9 mouse cellular contexts compared by ENCODE assay signal in the genomic region with DNA sequence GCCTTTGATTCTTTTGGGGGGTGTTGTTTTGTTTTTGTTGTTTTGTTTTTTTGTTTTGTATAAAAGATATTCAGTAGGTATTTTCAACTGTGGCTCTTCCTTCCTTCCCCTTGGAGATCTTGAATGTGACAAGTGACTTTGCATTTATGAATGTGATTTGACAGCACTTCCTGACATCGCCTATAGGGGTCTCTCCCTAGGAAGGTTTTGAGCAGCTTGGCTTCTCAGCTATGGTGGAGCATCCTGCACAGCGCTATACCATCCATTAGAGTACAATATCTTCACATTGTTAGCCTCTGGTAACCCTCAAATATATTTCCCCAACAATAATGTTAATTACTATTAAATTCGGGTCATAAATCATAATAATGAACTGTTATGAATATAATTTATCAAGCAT.
DNase-seq lines count a peak whose midpoint lies in the region; ATAC-seq and TF ChIP-seq lines count a peak whose summit lies in the region.
"Had no signal": no experiment of that assay in that cellular context is flagged by ENCODE, and none has a peak within 500 bp of the region (broad histone marks: within the 10 kb centered on the region; RNA-seq: fewer than 3 reads in every experiment).

No protein-coding gene starts in this region.

- no peaks in the 10 kb centered on the region for H3K27me3 ChIP-seq in heart, adult 2 months (ENCODE audit: control insufficient read depth, insufficient read depth, low read length)
- H3K27me3 ChIP-seq in heart, embryonic 12.5 days (replicated peaks) = no peaks in the 10 kb centered on the region
- no peaks in the 10 kb centered on the region; the same call in 1 of the 2 replicates for H3K27me3 ChIP-seq in forebrain, embryonic 11.5 days (ENCODE audit: control insufficient read depth, insufficient read depth, low read length)
- H3K27me3 ChIP-seq in hindbrain, embryonic 12.5 days = no peaks in the 10 kb centered on the region
- H3K27me3 ChIP-seq: heart, embryonic 13.5 days had no signal

- H3K36me3 ChIP-seq in heart, adult 2 months (ENCODE audit: control insufficient read depth, insufficient read depth, low read length) = peaks cover 5% of the 10 kb centered on the region; the same call in 1 of the 2 replicates
- peaks cover 11% of the 10 kb centered on the region; the same call in 1 of the 2 replicates for H3K36me3 ChIP-seq in heart, embryonic 12.5 days
- H3K36me3 ChIP-seq in forebrain, embryonic 11.5 days (ENCODE audit: control insufficient read depth, insufficient read depth, low read length) = no peaks in the 10 kb centered on the region
- H3K36me3 ChIP-seq in hindbrain, embryonic 12.5 days = no peaks in the 10 kb centered on the region

- 55% methylated on average over 3 of the region's 3 CpGs for WGBS in heart, adult 2 months
- WGBS in heart, embryonic 12.5 days = 54% methylated on average over 3 of the region's 3 CpGs
- 40% methylated on average over 3 of the region's 3 CpGs for WGBS in bone marrow, adult 2 months
- 59% methylated on average over 3 of the region's 3 CpGs for WGBS in forebrain, embryonic 11.5 days
- WGBS in hindbrain, embryonic 12.5 days = 50% methylated on average over 3 of the region's 3 CpGs

- no peak overlapping the region for H3K4me3 ChIP-seq in heart, adult 2 months
- no peak overlapping the region for H3K4me3 ChIP-seq in heart, embryonic 12.5 days
- H3K4me3 ChIP-seq in bone marrow, adult 2 months (replicated peaks; ENCODE audit: control insufficient read depth, low read depth, low read length) = no peak overlapping the region
- H3K4me3 ChIP-seq in forebrain, embryonic 11.5 days (ENCODE audit: low read depth, low read length) = no peak overlapping the region
- H3K4me3 ChIP-seq in hindbrain, embryonic 12.5 days = no peak overlapping the region
- H3K4me3 ChIP-seq: heart, embryonic 13.5 days had no signal

- TF ChIP-seq EP300 in heart, adult 2 months (IDR thresholded peaks at IDR 0.05; ENCODE audit: insufficient read depth, low read depth, low read length) = no peak

- no peak overlapping the region for H3K9ac ChIP-seq in heart, adult 2 months (ENCODE audit: low read depth, low read length)
- H3K9ac ChIP-seq in heart, embryonic 12.5 days = no peak overlapping the region
- no peak overlapping the region for H3K9ac ChIP-seq in forebrain, embryonic 11.5 days (ENCODE audit: low read length)
- no peak overlapping the region for H3K9ac ChIP-seq in hindbrain, embryonic 12.5 days
- H3K9ac ChIP-seq: heart, embryonic 13.5 days had no signal

- no peak for DNase-seq in heart, adult 2 months
- DNase-seq in A20 (ENCODE audit: low read depth, low spot score) = peak; percentile 55
- no peak for DNase-seq in forebrain, embryonic 11.5 days (ENCODE audit: low spot score)

- ATAC-seq in heart, embryonic 12.5 days (ENCODE audit: insufficient number of reproducible peaks, low FRiP score) = no peak
- ATAC-seq in megakaryocyte progenitor cell, adult 5-6 weeks (replicated peaks; ENCODE audit: poor library complexity) = peak; percentile 92
- no peak for ATAC-seq in frontal cortex, adult (ENCODE audit: low TSS enrichment)
- ATAC-seq in forebrain, embryonic 11.5 days (replicated peaks; ENCODE audit: low FRiP score) = no peak
- ATAC-seq in hindbrain, embryonic 12.5 days (ENCODE audit: low FRiP score) = no peak

- H3K9me3 ChIP-seq in heart, embryonic 12.5 days (replicated peaks) = no peaks in the 10 kb centered on the region
- H3K9me3 ChIP-seq in forebrain, embryonic 11.5 days (ENCODE audit: control insufficient read depth, low read length) = no peaks in the 10 kb centered on the region
- no peaks in the 10 kb centered on the region for H3K9me3 ChIP-seq in hindbrain, embryonic 12.5 days (replicated peaks)
- H3K9me3 ChIP-seq: heart, embryonic 13.5 days had no signal

- no peak overlapping the region for H3K4me2 ChIP-seq in heart, embryonic 12.5 days
- H3K4me2 ChIP-seq in forebrain, embryonic 11.5 days (ENCODE audit: low read depth, low read length, severe bottlenecking) = no peak overlapping the region
- H3K4me2 ChIP-seq in hindbrain, embryonic 12.5 days (replicated peaks) = no peak overlapping the region
- H3K4me2 ChIP-seq: heart, embryonic 13.5 days had no signal

- H3K4me1 ChIP-seq in heart, adult 2 months (ENCODE audit: control insufficient read depth, insufficient read depth, low read length) = peaks cover 3% of the 10 kb centered on the region; the same call in 1 of the 2 replicates
- H3K4me1 ChIP-seq in heart, embryonic 12.5 days (replicated peaks) = peaks cover 17% of the 10 kb centered on the region
- H3K4me1 ChIP-seq in bone marrow, adult 2 months (ENCODE audit: control insufficient read depth, insufficient read depth, low read length) = no peaks in the 10 kb centered on the region
- peaks cover 3% of the 10 kb centered on the region for H3K4me1 ChIP-seq in forebrain, embryonic 11.5 days (replicated peaks; ENCODE audit: control insufficient read depth, insufficient read depth, low read length)
- H3K4me1 ChIP-seq in hindbrain, embryonic 12.5 days = peaks cover 4% of the 10 kb centered on the region; the same call in 1 of the 2 replicates

- no peak overlapping the region for H3K27ac ChIP-seq in heart, adult 2 months
- no peak overlapping the region for H3K27ac ChIP-seq in heart, embryonic 12.5 days (ENCODE audit: poor library complexity, severe bottlenecking)
- no peak overlapping the region for H3K27ac ChIP-seq in bone marrow, adult 2 months (ENCODE audit: control insufficient read depth, insufficient read depth, low read depth, low read length, poor library complexity)
- H3K27ac ChIP-seq in forebrain, embryonic 11.5 days (ENCODE audit: low read depth, low read length) = no peak overlapping the region
- no peak overlapping the region for H3K27ac ChIP-seq in hindbrain, embryonic 12.5 days

- TF ChIP-seq CTCF in heart, adult 2 months (IDR thresholded peaks at IDR 0.05) = peak; percentile 76
- peak; percentile 51 for TF ChIP-seq CTCF in bone marrow, adult 2 months (IDR thresholded peaks at IDR 0.05; ENCODE audit: control insufficient read depth, insufficient read depth, low read length)

- no peaks in the 10 kb centered on the region for H3K79me2 ChIP-seq in heart, adult 2 months (replicated peaks; ENCODE audit: control insufficient read depth, insufficient read depth, low read length)

- intact Hi-C loops in heart, adult 2 months (cut with DNase I) = no loop called here

- TF ChIP-seq POLR2A in heart, adult 2 months (IDR thresholded peaks at IDR 0.05; ENCODE audit: insufficient read depth, low read depth, low read length) = no peak
- no peak for TF ChIP-seq POLR2A in bone marrow, adult 2 months (IDR thresholded peaks at IDR 0.05; ENCODE audit: borderline replicate concordance, control insufficient read depth, low read depth, low read length)
